ENCODE assay signal across 9 mouse cellular contexts in genomic region chr7:130968537-130968936, GRCm38 (mm10). TPM values are rescaled to one million over a fixed set of nuclear protein-coding genes. Genes with fewer than 3 reads are reported as not detected.
DNase-seq lines count a peak whose midpoint lies in the region; ATAC-seq and TF ChIP-seq lines count a peak whose summit lies in the region.
"Had no signal": no experiment of that assay in that cellular context is flagged by ENCODE, and none has a peak within 500 bp of the region (broad histone marks: within the 10 kb centered on the region; RNA-seq: fewer than 3 reads in every experiment).

No protein-coding gene starts in this region.

- 44% methylated on average over 7 of the region's 7 CpGs for WGBS in lung, embryonic 14.5 days
- WGBS in heart, adult 2 months: 26% methylated on average over 7 of the region's 7 CpGs

- peaks cover 16% of the 10 kb centered on the region for H3K4me1 ChIP-seq in lung, embryonic 14.5 days (ENCODE audit: insufficient read depth)
- peaks cover 26% of the 10 kb centered on the region for H3K4me1 ChIP-seq in heart, adult 2 months (ENCODE audit: control insufficient read depth, insufficient read depth, low read length)

- H3K4me2 ChIP-seq in lung, embryonic 14.5 days: no peak overlapping the region
- H3K4me2 ChIP-seq: hindbrain, embryonic 13.5 days had no signal

- intact Hi-C loops in heart, adult 2 months (cut with DNase I): loop anchor here (2.0 kb wide), 1 partner anchor 32 kb away; the partner anchor contains the start of gene Htra1

- TF ChIP-seq EP300 in heart, adult 2 months (IDR thresholded peaks at IDR 0.05; ENCODE audit: insufficient read depth, low read depth, low read length): no peak

- no peak for TF ChIP-seq POLR2A in heart, adult 2 months (IDR thresholded peaks at IDR 0.05; ENCODE audit: insufficient read depth, low read depth, low read length)

- H3K79me2 ChIP-seq in heart, adult 2 months (replicated peaks; ENCODE audit: control insufficient read depth, insufficient read depth, low read length): no peaks in the 10 kb centered on the region

- H3K9me3 ChIP-seq in lung, embryonic 14.5 days (ENCODE audit: low read depth, low read length): no peaks in the 10 kb centered on the region
- H3K9me3 ChIP-seq: hindbrain, embryonic 13.5 days had no signal

- H3K27me3 ChIP-seq in lung, embryonic 14.5 days (ENCODE audit: insufficient read depth, low read length): no peaks in the 10 kb centered on the region
- no peaks in the 10 kb centered on the region for H3K27me3 ChIP-seq in heart, adult 2 months (ENCODE audit: control insufficient read depth, insufficient read depth, low read length)
- H3K27me3 ChIP-seq: hindbrain, embryonic 13.5 days had no signal

- ATAC-seq in lung, embryonic 14.5 days (ENCODE audit: insufficient read depth): no peak; the same call in 1 of the 2 replicates
- ATAC-seq in megakaryocyte, adult 5-6 weeks (ENCODE audit: poor library complexity, severe bottlenecking): no peak

- H3K9ac ChIP-seq in lung, embryonic 14.5 days: no peak overlapping the region
- H3K9ac ChIP-seq in heart, adult 2 months (ENCODE audit: low read depth, low read length): no peak overlapping the region
- H3K9ac ChIP-seq: hindbrain, embryonic 13.5 days had no signal

- peak; percentile 43 for TF ChIP-seq CTCF in lung, embryonic 14.5 days (IDR thresholded peaks at IDR 0.05; ENCODE audit: low read depth)
- peak; percentile 65 for TF ChIP-seq CTCF in heart, adult 2 months (IDR thresholded peaks at IDR 0.05)

- H3K4me3 ChIP-seq in lung, embryonic 14.5 days (ENCODE audit: low read depth, low read length): no peak overlapping the region
- no peak overlapping the region for H3K4me3 ChIP-seq in heart, adult 2 months
- H3K4me3 ChIP-seq: hindbrain, embryonic 13.5 days had no signal

- H3K27ac ChIP-seq in lung, embryonic 14.5 days (ENCODE audit: low read depth): peak overlapping the region; percentile 25; the same call in 1 of the 2 replicates
- H3K27ac ChIP-seq in heart, adult 2 months: peak overlapping the region; percentile 50
- H3K27ac ChIP-seq: hindbrain, embryonic 13.5 days; macrophage had no signal

- H3K36me3 ChIP-seq in lung, embryonic 14.5 days (ENCODE audit: insufficient read depth): no peaks in the 10 kb centered on the region
- H3K36me3 ChIP-seq in heart, adult 2 months (ENCODE audit: control insufficient read depth, insufficient read depth, low read length): peaks cover 11% of the 10 kb centered on the region; the same call in 1 of the 2 replicates
- H3K36me3 ChIP-seq: hindbrain, embryonic 13.5 days had no signal

- peak; percentile 45 for DNase-seq in lung, embryonic 14.5 days
- DNase-seq in lung, postnatal 25 days (ENCODE audit: low spot score): no peak
- peak; percentile 64 for DNase-seq in adrenal gland, postnatal 10 days
- DNase-seq in heart, adult 2 months: peak; percentile 56 to 69
- DNase-seq in lung, postnatal 4 days: peak; percentile 48 to 53
- DNase-seq in spleen, adult 12 weeks (ENCODE audit: low spot score): no peak

RNA-seq across cellular contexts. Expression of gene Htra1, which starts 32.6 kb away (rescaled TPM):
- polyA plus RNA-seq in lung, embryonic 14.5 days (2014; fragmentation: Nextera tagmentation; extraction: Ambion mirVana): 25.8 and 30.0 TPM in 2 replicates
- 10 to 100 TPM; 76.1 to 89.5 TPM for total RNA-seq in adrenal gland, postnatal 10 days (2021)
- total RNA-seq in heart, adult 2 months (2021): 100 to 1,000 TPM; 102 to 117 TPM
- polyA plus RNA-seq in heart, adult 2 months (2012; rRNA removed): 85.7 and 91.1 TPM in 2 replicates
- 0.68 TPM in 1 of 2 replicates, not detected in the other for total RNA-seq in megakaryocyte, adult 5-6 weeks (2015)
- 0.65 TPM in 1 of 2 replicates, not detected in the other for total RNA-seq in megakaryocyte, adult 5-6 weeks (2017)

Comparison
In these comparisons a context has a peak if more than half of its experiments do, and no peak if none do; other contexts are left out.
1. DNase-seq: peak in lung, embryonic 14.5 days (single experiment), adrenal gland, postnatal 10 days (single experiment), heart, adult 2 months (2 of 2) and lung, postnatal 4 days (2 of 2); none in lung, postnatal 25 days (single experiment) and spleen, adult 12 weeks (single experiment).
2. RNA of gene Htra1, which starts 32.6 kb away (total RNA-seq): 102 to 117 TPM in heart, adult 2 months and 76.1 to 89.5 TPM in adrenal gland, postnatal 10 days; 0.65 to 0.68 TPM in megakaryocyte, adult 5-6 weeks; every median in the first group is over 10 times any median in the second.